Mouse (Mus musculus): Measurements from ENCODE around the gene Dok5. TPM values are rescaled to one million over a fixed set of nuclear protein-coding genes. Genes with fewer than 3 reads are reported as not detected.

Dok5 gene
- polyA plus RNA-seq, 1 experiment from 2014 or later: 0.63 TPM

- H3K4me2 ChIP-seq (replicated peaks; ENCODE audit: low read depth): no peak overlapping the region
- H3K36me3 ChIP-seq (ENCODE audit: control insufficient read depth, insufficient read depth): no peaks in the 10 kb centered on the region
- WGBS: 93% methylated on average over 9 of the region's 9 CpGs
- H3K27me3 ChIP-seq (replicated peaks; ENCODE audit: control insufficient read depth, insufficient read depth, low read length): no peaks in the 10 kb centered on the region
- TF ChIP-seq CTCF (IDR thresholded peaks at IDR 0.05; ENCODE audit: low read depth): no peak
- no peak overlapping the region for H3K9ac ChIP-seq (ENCODE audit: low read depth, low read length)
- no peaks in the 10 kb centered on the region for H3K4me1 ChIP-seq (replicated peaks; ENCODE audit: control insufficient read depth, insufficient read depth, low read length)
- no peak overlapping the region for H3K4me3 ChIP-seq (ENCODE audit: low read depth, low read length)
- ATAC-seq: no peak
- no peak overlapping the region for H3K27ac ChIP-seq (ENCODE audit: low read depth, low read length)
- no peaks in the 10 kb centered on the region for H3K9me3 ChIP-seq (ENCODE audit: control insufficient read depth)
These were observed 171.8 kb downstream of the Dok5 start for GRCm38 (mm10) chr2:170903367-170903766.

GRCm38 (mm10) chr2:170912589-170913223, 181.1 kb downstream of the Dok5 start:
- H3K9ac ChIP-seq (ENCODE audit: low read depth, low read length): no peak overlapping the region
- H3K4me2 ChIP-seq (replicated peaks; ENCODE audit: low read depth): no peak overlapping the region
- ATAC-seq: no peak

DNA sequence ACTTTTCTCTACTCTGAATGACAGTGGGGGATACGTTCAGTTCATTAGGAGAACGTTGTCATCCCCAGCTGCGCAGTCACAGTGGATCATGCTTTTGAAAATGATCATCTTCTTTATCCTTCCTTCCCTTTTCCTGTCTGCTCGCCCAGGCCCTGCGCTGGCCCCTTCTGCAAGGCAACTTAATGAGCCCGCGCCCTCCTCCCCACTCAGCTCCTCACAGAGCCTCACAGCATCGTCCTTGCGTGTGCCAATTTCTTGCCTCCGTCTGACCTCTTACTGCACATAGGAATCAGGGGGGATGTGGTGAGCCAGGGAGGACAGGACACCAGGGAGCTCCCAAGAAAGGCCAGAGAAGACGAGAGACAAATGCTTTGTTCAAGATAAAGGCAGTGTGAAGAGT, 182.3 kb downstream of the Dok5 start:
- no peaks in the 10 kb centered on the region for H3K9me3 ChIP-seq (ENCODE audit: control insufficient read depth)
- no peaks in the 10 kb centered on the region for H3K36me3 ChIP-seq (ENCODE audit: control insufficient read depth, insufficient read depth)
- H3K4me2 ChIP-seq (replicated peaks; ENCODE audit: low read depth): no peak overlapping the region
- 73% methylated on average over 11 of the region's 11 CpGs for WGBS
- no peak overlapping the region for H3K27ac ChIP-seq (ENCODE audit: low read depth, low read length)
- H3K27me3 ChIP-seq (replicated peaks; ENCODE audit: control insufficient read depth, insufficient read depth, low read length): no peaks in the 10 kb centered on the region
- ATAC-seq: no peak
- no peak for TF ChIP-seq CTCF (IDR thresholded peaks at IDR 0.05; ENCODE audit: low read depth)
- no peak overlapping the region for H3K4me3 ChIP-seq (ENCODE audit: low read depth, low read length)
- H3K4me1 ChIP-seq (replicated peaks; ENCODE audit: control insufficient read depth, insufficient read depth, low read length): no peaks in the 10 kb centered on the region
- no peak overlapping the region for H3K9ac ChIP-seq (ENCODE audit: low read depth, low read length)

More at GRCm38 (mm10) chr2:170912589-170913223, 181.1 kb downstream of the Dok5 start:
- Histone ChIP-seq H3K9me3 (ENCODE audit: control insufficient read depth) (no peaks in the 10 kb centered on the region), H3K4me3 (ENCODE audit: low read depth, low read length) (no peak overlapping the region), H3K27ac (ENCODE audit: low read depth, low read length) (no peak overlapping the region), H3K27me3 (replicated peaks; ENCODE audit: control insufficient read depth, insufficient read depth, low read length) (no peaks in the 10 kb centered on the region), H3K36me3 (ENCODE audit: control insufficient read depth, insufficient read depth) (no peaks in the 10 kb centered on the region), H3K4me1 (replicated peaks; ENCODE audit: control insufficient read depth, insufficient read depth, low read length) (no peaks in the 10 kb centered on the region)
- WGBS: 37% methylated on average over 13 of the region's 13 CpGs
- TF ChIP-seq CTCF (IDR thresholded peaks at IDR 0.05; ENCODE audit: low read depth): peak; percentile 74

DNA sequence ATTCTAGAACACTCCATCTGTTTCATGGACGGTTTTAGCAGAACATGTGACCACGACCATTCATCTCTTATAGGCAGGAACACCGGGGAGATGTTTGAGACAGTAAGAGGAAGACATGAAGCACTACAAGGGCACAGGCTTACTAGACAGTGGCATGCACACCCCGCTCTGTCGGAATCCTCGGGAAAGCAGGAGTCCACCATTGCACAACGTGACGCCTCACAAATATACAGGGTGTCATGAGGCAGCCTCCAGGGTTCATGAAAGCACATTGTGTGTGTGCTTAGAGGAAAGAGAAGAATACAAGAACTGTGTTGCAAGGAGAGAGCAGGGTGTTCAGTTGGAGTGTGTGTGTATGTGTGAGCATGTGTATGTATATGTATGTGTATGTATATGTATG, 184.0 kb downstream of the Dok5 start:
- ATAC-seq: no peak
- no peak overlapping the region for H3K27ac ChIP-seq (ENCODE audit: low read depth, low read length)
- WGBS: 85% methylated on average over 8 of the region's 8 CpGs

GRCm38 (mm10) chr2:170922260-170922659, 190.7 kb downstream of the Dok5 start:
- Histone ChIP-seq H3K27ac (ENCODE audit: low read depth, low read length) (no peak overlapping the region), H3K9ac (ENCODE audit: low read depth, low read length) (no peak overlapping the region), H3K27me3 (replicated peaks; ENCODE audit: control insufficient read depth, insufficient read depth, low read length) (no peaks in the 10 kb centered on the region), H3K4me3 (ENCODE audit: low read depth, low read length) (no peak overlapping the region), H3K4me1 (replicated peaks; ENCODE audit: control insufficient read depth, insufficient read depth, low read length) (no peaks in the 10 kb centered on the region), H3K4me2 (replicated peaks; ENCODE audit: low read depth) (no peak overlapping the region), H3K9me3 (ENCODE audit: control insufficient read depth) (no peaks in the 10 kb centered on the region), H3K36me3 (ENCODE audit: control insufficient read depth, insufficient read depth) (no peaks in the 10 kb centered on the region)
- 37% methylated on average over 3 of the region's 3 CpGs for WGBS
- TF ChIP-seq CTCF (IDR thresholded peaks at IDR 0.05; ENCODE audit: low read depth): no peak
- ATAC-seq: no peak

More for the DNA sequence above, 184.0 kb downstream of the Dok5 start:
- Histone ChIP-seq H3K4me2 (replicated peaks; ENCODE audit: low read depth) (no peak overlapping the region), H3K9ac (ENCODE audit: low read depth, low read length) (no peak overlapping the region), H3K4me3 (ENCODE audit: low read depth, low read length) (no peak overlapping the region), H3K9me3 (ENCODE audit: control insufficient read depth) (no peaks in the 10 kb centered on the region), H3K4me1 (replicated peaks; ENCODE audit: control insufficient read depth, insufficient read depth, low read length) (no peaks in the 10 kb centered on the region), H3K27me3 (replicated peaks; ENCODE audit: control insufficient read depth, insufficient read depth, low read length) (no peaks in the 10 kb centered on the region), H3K36me3 (ENCODE audit: control insufficient read depth, insufficient read depth) (no peaks in the 10 kb centered on the region)
- TF ChIP-seq CTCF (IDR thresholded peaks at IDR 0.05; ENCODE audit: low read depth): no peak

- Histone ChIP-seq H3K36me3 (ENCODE audit: control insufficient read depth, insufficient read depth) (no peaks in the 10 kb centered on the region), H3K4me3 (ENCODE audit: low read depth, low read length) (no peak overlapping the region), H3K9me3 (ENCODE audit: control insufficient read depth) (no peaks in the 10 kb centered on the region), H3K4me2 (replicated peaks; ENCODE audit: low read depth) (no peak overlapping the region), H3K27me3 (replicated peaks; ENCODE audit: control insufficient read depth, insufficient read depth, low read length) (no peaks in the 10 kb centered on the region), H3K9ac (ENCODE audit: low read depth, low read length) (no peak overlapping the region), H3K4me1 (replicated peaks; ENCODE audit: control insufficient read depth, insufficient read depth, low read length) (no peaks in the 10 kb centered on the region), H3K27ac (ENCODE audit: low read depth, low read length) (no peak overlapping the region)
- 85% methylated on average over 4 of the region's 4 CpGs for WGBS
- no peak for ATAC-seq
- TF ChIP-seq CTCF (IDR thresholded peaks at IDR 0.05; ENCODE audit: low read depth): no peak
These were observed 192.5 kb downstream of the Dok5 start for GRCm38 (mm10) chr2:170924131-170924530.

Measured in intestine, postnatal 0 days (tissue).